Mouse (Mus musculus): ENCODE data around the gene Lmx1b. TPM values are rescaled to one million over a fixed set of nuclear protein-coding genes. Genes with fewer than 3 reads are reported as not detected.
A peak's percentile ranks its signal among the peaks of the same experiment; 100 is the strongest.

Lmx1b gene
- polyA plus RNA-seq (2014; fragmentation: Nextera tagmentation; extraction: Ambion mirVana), result 0.07 TPM in 1 of 2 replicates, not detected in the other

GRCm38 (mm10) chr2:33640171-33640721 is at the start of gene Lmx1b:
Gene Lmx1b (minus strand): TSS chr2:33640511.
- Histone ChIP-seq H3K27ac (ENCODE audit: low read depth) (no peak within 1 kb of the TSS), H3K4me1 (replicated peaks; ENCODE audit: control insufficient read depth, insufficient read depth, low read length) (peaks cover 5% of the 10 kb centered on the region; the same call in 1 of the 2 replicates), H3K9ac (ENCODE audit: low read length) (no peak within 1 kb of the TSS), H3K36me3 (ENCODE audit: control insufficient read depth, insufficient read depth, low read length) (no peaks in the 10 kb centered on the region), H3K4me2 (ENCODE audit: low read length) (peak within 1 kb of the TSS; percentile 53), H3K9me3 (ENCODE audit: control insufficient read depth, low read length) (no peaks in the 10 kb centered on the region), H3K27me3 (replicated peaks; ENCODE audit: control insufficient read depth, insufficient read depth, low read length) (peaks cover 100% of the 10 kb centered on the region), H3K4me3 (ENCODE audit: low read depth, low read length) (peak within 1 kb of the TSS; percentile 31)
- DNase-seq (ENCODE audit: low spot score) (no peak), ATAC-seq (replicated peaks; ENCODE audit: low FRiP score, low TSS enrichment, low read depth) (peak; percentile 41; the same call in 1 of the 2 replicates)
- WGBS, result 2% methylated on average over 53 of the region's 53 CpGs

DNA sequence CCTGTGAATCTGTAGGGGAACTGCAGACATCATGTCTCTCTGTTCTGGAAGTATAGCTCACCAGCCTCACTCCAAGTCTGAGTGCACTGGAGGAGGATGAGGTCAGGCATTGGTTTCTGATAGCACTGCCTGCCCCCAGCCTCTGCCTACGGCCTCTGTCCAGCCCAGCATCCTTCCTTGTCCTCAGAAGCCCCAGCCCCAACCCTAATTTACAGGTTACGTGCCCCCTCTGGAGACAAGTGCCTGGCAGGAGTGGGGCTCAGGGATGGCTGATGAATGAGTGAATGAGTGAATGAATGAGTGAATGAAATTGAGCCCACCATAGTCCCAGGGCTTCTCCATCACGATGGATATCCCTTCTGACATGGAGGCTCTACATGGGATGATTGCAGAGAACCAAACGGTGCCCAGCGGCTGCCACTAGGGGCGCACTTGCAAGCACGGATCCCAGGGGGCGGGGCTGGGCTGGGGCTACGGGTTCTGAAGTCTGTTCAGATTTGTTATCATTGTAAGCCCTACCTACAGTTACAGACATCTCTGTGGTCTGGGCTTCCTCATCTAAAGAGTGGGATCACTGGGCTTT is 49.7 kb upstream of the Lmx1b start:
- H3K36me3 ChIP-seq (ENCODE audit: control insufficient read depth, insufficient read depth, low read length), result no peaks in the 10 kb centered on the region
- ATAC-seq (replicated peaks; ENCODE audit: low FRiP score, low TSS enrichment, low read depth) (no peak), DNase-seq (ENCODE audit: low spot score) (peak; percentile 71)
- no peak overlapping the region for H3K4me2 ChIP-seq (ENCODE audit: low read length)
- H3K9ac ChIP-seq (ENCODE audit: low read length), result no peak overlapping the region
- H3K4me3 ChIP-seq (ENCODE audit: low read depth, low read length), result no peak overlapping the region
- no peaks in the 10 kb centered on the region; the same call in 1 of the 2 replicates for H3K27me3 ChIP-seq (replicated peaks; ENCODE audit: control insufficient read depth, insufficient read depth, low read length)
- WGBS, result 27% methylated on average over 9 of the region's 9 CpGs
- H3K9me3 ChIP-seq (ENCODE audit: control insufficient read depth, low read length), result no peaks in the 10 kb centered on the region
- no peaks in the 10 kb centered on the region for H3K4me1 ChIP-seq (replicated peaks; ENCODE audit: control insufficient read depth, insufficient read depth, low read length)
- no peak overlapping the region for H3K27ac ChIP-seq (ENCODE audit: low read depth)

DNA sequence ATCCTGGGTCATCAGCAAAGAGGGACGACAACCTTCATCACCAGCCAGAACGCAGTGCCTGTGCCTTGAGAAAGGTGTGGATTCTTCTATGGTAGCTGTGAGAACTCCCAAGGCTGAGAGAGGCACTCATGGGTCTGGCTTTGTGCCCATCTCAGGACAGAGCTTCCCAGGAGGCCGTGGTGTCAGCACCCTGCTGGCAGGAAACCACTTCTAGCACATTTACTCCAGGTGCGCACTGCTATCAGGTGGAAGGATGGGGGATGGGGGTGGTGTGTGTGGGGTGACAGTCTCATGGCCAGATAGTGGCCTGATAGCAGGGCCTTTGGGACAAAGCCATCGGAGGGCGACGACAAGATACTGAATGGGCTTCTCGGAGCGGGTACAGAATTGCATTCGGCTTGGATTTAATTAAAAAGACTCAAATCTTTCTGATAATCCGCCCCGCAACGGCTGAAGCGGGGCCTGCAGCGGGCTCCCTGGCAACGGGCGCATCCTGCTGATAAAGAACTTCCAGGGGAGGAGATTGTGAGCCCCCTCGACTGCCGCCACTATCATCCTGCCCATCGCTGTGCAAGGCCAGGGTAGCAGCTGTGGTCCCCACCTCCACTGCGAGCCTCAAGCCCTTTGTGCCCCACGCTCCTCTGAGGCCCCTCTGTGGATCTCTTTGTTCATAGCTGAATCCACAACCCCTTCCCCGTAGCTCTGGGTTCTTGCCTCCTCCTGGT is 49.0 kb upstream of the Lmx1b start:
- no peak overlapping the region for H3K4me3 ChIP-seq (ENCODE audit: low read depth, low read length)
- no peak overlapping the region for H3K9ac ChIP-seq (ENCODE audit: low read length)
- H3K27me3 ChIP-seq (replicated peaks; ENCODE audit: control insufficient read depth, insufficient read depth, low read length), result no peaks in the 10 kb centered on the region; the same call in 1 of the 2 replicates
- no peaks in the 10 kb centered on the region for H3K9me3 ChIP-seq (ENCODE audit: control insufficient read depth, low read length)
- no peak overlapping the region for H3K4me2 ChIP-seq (ENCODE audit: low read length)
- H3K27ac ChIP-seq (ENCODE audit: low read depth), result no peak overlapping the region
- ATAC-seq (replicated peaks; ENCODE audit: low FRiP score, low TSS enrichment, low read depth) (no peak), DNase-seq (ENCODE audit: low spot score) (no peak)
- no peaks in the 10 kb centered on the region for H3K4me1 ChIP-seq (replicated peaks; ENCODE audit: control insufficient read depth, insufficient read depth, low read length)
- no peaks in the 10 kb centered on the region for H3K36me3 ChIP-seq (ENCODE audit: control insufficient read depth, insufficient read depth, low read length)
- WGBS, result 62% methylated on average over 23 of the region's 23 CpGs

- H3K9ac ChIP-seq (ENCODE audit: low read length), result no peak overlapping the region
- H3K27me3 ChIP-seq (replicated peaks; ENCODE audit: control insufficient read depth, insufficient read depth, low read length), result peaks cover 4% of the 10 kb centered on the region; the same call in 1 of the 2 replicates
- no peak overlapping the region for H3K4me3 ChIP-seq (ENCODE audit: low read depth, low read length)
- no peak overlapping the region for H3K4me2 ChIP-seq (ENCODE audit: low read length)
- no peak for ATAC-seq (replicated peaks; ENCODE audit: low FRiP score, low TSS enrichment, low read depth)
- DNase-seq (ENCODE audit: low spot score), result no peak
- no peak overlapping the region for H3K27ac ChIP-seq (ENCODE audit: low read depth)
- H3K36me3 ChIP-seq (ENCODE audit: control insufficient read depth, insufficient read depth, low read length), result no peaks in the 10 kb centered on the region
- 70% methylated on average over 4 of the region's 4 CpGs for WGBS
- no peaks in the 10 kb centered on the region for H3K9me3 ChIP-seq (ENCODE audit: control insufficient read depth, low read length)
- no peaks in the 10 kb centered on the region for H3K4me1 ChIP-seq (replicated peaks; ENCODE audit: control insufficient read depth, insufficient read depth, low read length)
Observed at GRCm38 (mm10) chr2:33683594-33683993, 43.3 kb upstream of the Lmx1b start.

GRCm38 (mm10) chr2:33683095-33683494 is 42.8 kb upstream of the Lmx1b start:
- 36% methylated on average over 6 of the region's 6 CpGs for WGBS
- H3K36me3 ChIP-seq (ENCODE audit: control insufficient read depth, insufficient read depth, low read length), result no peaks in the 10 kb centered on the region
- no peak overlapping the region for H3K4me3 ChIP-seq (ENCODE audit: low read depth, low read length)
- peaks cover 4% of the 10 kb centered on the region; the same call in 1 of the 2 replicates for H3K27me3 ChIP-seq (replicated peaks; ENCODE audit: control insufficient read depth, insufficient read depth, low read length)
- ATAC-seq (replicated peaks; ENCODE audit: low FRiP score, low TSS enrichment, low read depth), result no peak
- no peak for DNase-seq (ENCODE audit: low spot score)
- no peak overlapping the region for H3K4me2 ChIP-seq (ENCODE audit: low read length)
- H3K9ac ChIP-seq (ENCODE audit: low read length), result no peak overlapping the region
- H3K9me3 ChIP-seq (ENCODE audit: control insufficient read depth, low read length), result no peaks in the 10 kb centered on the region
- H3K27ac ChIP-seq (ENCODE audit: low read depth), result no peak overlapping the region
- no peaks in the 10 kb centered on the region for H3K4me1 ChIP-seq (replicated peaks; ENCODE audit: control insufficient read depth, insufficient read depth, low read length)

DNA sequence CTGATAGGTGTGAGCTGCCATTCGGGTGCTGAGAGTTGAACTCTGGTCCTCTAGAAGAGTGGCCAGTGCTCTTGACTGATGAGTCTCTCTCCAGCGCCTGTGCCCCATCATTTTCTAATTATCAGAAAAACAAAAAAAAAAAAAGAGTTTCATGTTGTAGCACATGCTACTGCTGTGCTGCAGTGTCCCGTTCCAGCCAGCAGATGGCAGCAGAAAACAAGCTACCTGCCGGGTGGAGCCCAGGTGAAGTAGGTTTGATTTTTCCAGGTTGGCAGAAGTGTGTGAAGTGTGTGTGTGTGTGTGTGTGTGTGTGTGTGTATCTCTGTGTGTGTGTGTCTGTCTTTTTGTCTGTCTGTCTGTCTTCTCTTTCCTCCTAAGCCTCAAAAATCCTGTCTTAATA is 41.9 kb upstream of the Lmx1b start:
- peak; percentile 88 for DNase-seq (ENCODE audit: low spot score)
- Histone ChIP-seq H3K4me1 (replicated peaks; ENCODE audit: control insufficient read depth, insufficient read depth, low read length) (no peaks in the 10 kb centered on the region), H3K4me3 (ENCODE audit: low read depth, low read length) (no peak overlapping the region), H3K4me2 (ENCODE audit: low read length) (no peak overlapping the region), H3K9ac (ENCODE audit: low read length) (no peak overlapping the region), H3K27me3 (replicated peaks; ENCODE audit: control insufficient read depth, insufficient read depth, low read length) (0 out of 2 replicates have a peak, but pooled peaks cover 4% of the 10 kb centered on the region), H3K9me3 (ENCODE audit: control insufficient read depth, low read length) (no peaks in the 10 kb centered on the region), H3K27ac (ENCODE audit: low read depth) (no peak overlapping the region), H3K36me3 (ENCODE audit: control insufficient read depth, insufficient read depth, low read length) (no peaks in the 10 kb centered on the region)
- ATAC-seq (replicated peaks; ENCODE audit: low FRiP score, low TSS enrichment, low read depth), result no peak
- WGBS, result 9% methylated on average over 4 of the region's 4 CpGs

- Histone ChIP-seq H3K4me2 (ENCODE audit: low read length) (no peak overlapping the region), H3K27me3 (replicated peaks; ENCODE audit: control insufficient read depth, insufficient read depth, low read length) (0 out of 2 replicates have a peak, but pooled peaks cover 4% of the 10 kb centered on the region), H3K4me1 (replicated peaks; ENCODE audit: control insufficient read depth, insufficient read depth, low read length) (no peaks in the 10 kb centered on the region), H3K9me3 (ENCODE audit: control insufficient read depth, low read length) (no peaks in the 10 kb centered on the region), H3K36me3 (ENCODE audit: control insufficient read depth, insufficient read depth, low read length) (no peaks in the 10 kb centered on the region), H3K27ac (ENCODE audit: low read depth) (no peak overlapping the region), H3K4me3 (ENCODE audit: low read depth, low read length) (no peak overlapping the region), H3K9ac (ENCODE audit: low read length) (no peak overlapping the region)
- ATAC-seq (replicated peaks; ENCODE audit: low FRiP score, low TSS enrichment, low read depth) (no peak), DNase-seq (ENCODE audit: low spot score) (no peak)
- 77% methylated on average over 12 of the region's 12 CpGs for WGBS
Observed at GRCm38 (mm10) chr2:33678950-33679654, 38.8 kb upstream of the Lmx1b start.

DNA sequence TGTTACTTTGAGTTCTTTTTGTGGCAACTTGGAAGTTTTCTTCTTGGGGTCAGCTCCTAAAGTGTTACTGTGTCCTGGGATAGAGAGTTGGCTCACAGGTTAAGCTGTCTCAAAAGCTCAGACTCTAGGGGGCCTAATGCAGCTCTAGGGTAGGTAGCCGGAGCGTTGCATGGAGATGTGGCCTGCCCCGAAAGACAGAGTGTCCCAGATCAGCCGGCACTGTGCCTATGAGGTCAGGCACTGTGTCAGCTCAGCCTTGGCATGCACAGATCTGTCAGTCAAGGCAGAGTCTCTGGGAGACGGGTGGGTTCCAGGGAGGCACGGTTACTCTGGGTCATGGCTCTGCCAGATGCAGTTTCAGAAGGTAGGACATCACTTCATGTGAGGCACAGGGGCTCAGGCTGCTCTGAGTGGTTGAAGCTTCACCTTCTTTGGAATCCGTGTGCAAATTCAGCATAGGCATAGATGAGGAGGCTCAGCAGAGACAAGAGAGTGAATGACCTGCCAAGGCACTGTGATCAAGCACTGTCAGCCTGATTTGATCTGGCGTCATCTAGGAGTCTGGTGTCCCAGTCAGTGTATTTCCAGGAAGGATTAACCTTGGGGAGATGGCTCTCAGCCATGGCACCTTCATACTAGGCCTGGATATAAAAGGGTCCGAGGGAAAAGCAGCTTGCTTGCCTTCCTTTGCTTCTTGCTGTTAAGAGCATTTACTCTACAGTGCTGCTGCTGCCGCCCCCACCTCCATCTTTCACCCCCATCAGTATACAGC is 32.6 kb upstream of the Lmx1b start:
- WGBS, result 80% methylated on average over 10 of the region's 10 CpGs
- Histone ChIP-seq H3K27ac (ENCODE audit: low read depth) (no peak overlapping the region), H3K4me2 (ENCODE audit: low read length) (no peak overlapping the region), H3K27me3 (replicated peaks; ENCODE audit: control insufficient read depth, insufficient read depth, low read length) (no peaks in the 10 kb centered on the region), H3K4me3 (ENCODE audit: low read depth, low read length) (no peak overlapping the region), H3K9ac (ENCODE audit: low read length) (no peak overlapping the region), H3K36me3 (ENCODE audit: control insufficient read depth, insufficient read depth, low read length) (no peaks in the 10 kb centered on the region), H3K9me3 (ENCODE audit: control insufficient read depth, low read length) (no peaks in the 10 kb centered on the region), H3K4me1 (replicated peaks; ENCODE audit: control insufficient read depth, insufficient read depth, low read length) (no peaks in the 10 kb centered on the region)
- no peak for ATAC-seq (replicated peaks; ENCODE audit: low FRiP score, low TSS enrichment, low read depth)
- no peak for DNase-seq (ENCODE audit: low spot score)

All from intestine, embryonic 14.5 days (tissue).